Mouse (Mus musculus): ENCODE results near the gene Olfr286.

GRCm38 (mm10) chr15:98234350-98234749 is at the start of gene Olfr286:
- no peak for TF ChIP-seq FLI1 (IDR thresholded peaks at IDR 0.05; ENCODE audit: low read length)
- TF ChIP-seq GATA1 (IDR thresholded peaks at IDR 0.05; ENCODE audit: borderline replicate concordance, low read length), result no peak
